ENCODE assay signal across 13 mouse cellular contexts in the genomic region with DNA sequence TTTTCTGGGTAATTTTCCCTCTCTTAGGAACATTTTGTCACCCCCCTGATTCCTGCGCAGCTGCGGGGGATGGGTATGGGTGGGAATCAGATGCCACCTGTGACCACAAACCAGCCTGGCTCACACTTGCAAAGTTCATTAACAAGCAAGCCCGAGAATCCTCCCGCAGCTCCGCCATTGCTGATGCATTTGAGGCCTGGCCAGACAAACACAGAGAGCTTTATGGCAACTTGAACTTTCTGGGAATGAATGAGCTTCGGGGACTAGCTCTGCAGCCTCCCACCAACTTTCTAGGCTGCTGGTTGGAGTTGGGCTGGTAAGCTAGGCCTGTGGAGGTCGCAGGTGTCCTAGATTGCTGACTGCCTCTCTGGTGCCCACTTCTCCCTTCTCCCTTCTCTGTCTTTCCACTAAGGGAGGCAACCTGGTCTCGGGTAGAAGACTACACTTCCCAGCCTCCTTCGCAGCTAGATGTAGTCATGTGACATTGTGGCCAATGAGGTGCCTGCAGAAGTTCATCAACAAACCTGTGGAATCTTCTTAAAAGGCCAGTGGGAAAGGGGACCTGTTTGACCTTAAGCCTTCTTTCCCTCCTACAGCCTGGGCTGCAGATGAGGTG.
DNase-seq lines count a peak whose midpoint lies in the region; ATAC-seq and TF ChIP-seq lines count a peak whose summit lies in the region.
"Had no signal": no experiment of that assay in that cellular context is flagged by ENCODE, and none has a peak within 500 bp of the region (broad histone marks: within the 10 kb centered on the region; RNA-seq: fewer than 3 reads in every experiment).

No protein-coding gene starts in this region.

- peak overlapping the region; percentile 43; the same call in 1 of the 2 replicates for H3K27ac ChIP-seq in layer of hippocampus, adult 2 months
- H3K27ac ChIP-seq in forebrain, embryonic 13.5 days = peak overlapping the region; percentile 94
- peak overlapping the region; percentile 72 for H3K27ac ChIP-seq in hindbrain, embryonic 15.5 days (replicated peaks)
- H3K27ac ChIP-seq in neural tube, embryonic 13.5 days (replicated peaks) = peak overlapping the region; percentile 78
- H3K27ac ChIP-seq: heart, embryonic 15.5 days; limb, embryonic 12.5 days; liver, embryonic 15.5 days had no signal

- intact Hi-C loops in left cerebral cortex, postnatal 14 days (cut with DNase I) = no loop called here

- TF ChIP-seq CTCF in layer of hippocampus, adult 2 months (conservative IDR thresholded peaks at IDR 0.05) = no peak

- H3K27me3 ChIP-seq in forebrain, embryonic 13.5 days = no peaks in the 10 kb centered on the region
- H3K27me3 ChIP-seq in hindbrain, embryonic 15.5 days = no peaks in the 10 kb centered on the region
- no peaks in the 10 kb centered on the region for H3K27me3 ChIP-seq in neural tube, embryonic 13.5 days
- H3K27me3 ChIP-seq: heart, embryonic 15.5 days; limb, embryonic 12.5 days; liver, embryonic 15.5 days had no signal

- H3K9me3 ChIP-seq in forebrain, embryonic 13.5 days (replicated peaks) = peaks cover 36% of the 10 kb centered on the region
- peaks cover 7% of the 10 kb centered on the region; the same call in 1 of the 2 replicates for H3K9me3 ChIP-seq in hindbrain, embryonic 15.5 days
- peaks cover 26% of the 10 kb centered on the region for H3K9me3 ChIP-seq in neural tube, embryonic 13.5 days

- 27% methylated on average over 9 of the region's 9 CpGs for WGBS in forebrain, embryonic 13.5 days
- WGBS in hindbrain, embryonic 15.5 days = 37% methylated on average over 9 of the region's 9 CpGs
- 41% methylated on average over 9 of the region's 9 CpGs for WGBS in neural tube, embryonic 13.5 days

- peak overlapping the region; percentile 28; the same call in 1 of the 2 replicates for H3K4me3 ChIP-seq in layer of hippocampus, adult 2 months
- no peak overlapping the region for H3K4me3 ChIP-seq in forebrain, embryonic 13.5 days
- H3K4me3 ChIP-seq in hindbrain, embryonic 15.5 days = no peak overlapping the region
- no peak overlapping the region for H3K4me3 ChIP-seq in neural tube, embryonic 13.5 days
- H3K4me3 ChIP-seq: heart, embryonic 15.5 days; limb, embryonic 12.5 days; liver, embryonic 15.5 days had no signal

- DNase-seq in layer of hippocampus, adult 2 months (ENCODE audit: low spot score in 2 of 2) = no peak
- DNase-seq in layer of hippocampus, postnatal 25 days (ENCODE audit: extremely low spot score in 1 of 2, low spot score in 1 of 2) = no peak
- no peak for DNase-seq in left cerebral cortex, postnatal 14 days (ENCODE audit: low spot score in 2 of 2)
- no peak for DNase-seq in urinary bladder, adult 18-20 months (ENCODE audit: low spot score in 2 of 2)
- DNase-seq: lung, postnatal 4 days had no signal

- peaks cover 17% of the 10 kb centered on the region for H3K36me3 ChIP-seq in forebrain, embryonic 13.5 days (ENCODE audit: poor library complexity, severe bottlenecking)
- no peaks in the 10 kb centered on the region for H3K36me3 ChIP-seq in hindbrain, embryonic 15.5 days
- no peaks in the 10 kb centered on the region for H3K36me3 ChIP-seq in neural tube, embryonic 13.5 days
- H3K36me3 ChIP-seq: heart, embryonic 15.5 days; limb, embryonic 12.5 days; liver, embryonic 15.5 days had no signal

- ATAC-seq in forebrain, embryonic 13.5 days = peak; percentile 78
- peak; percentile 54 for ATAC-seq in hindbrain, embryonic 15.5 days (ENCODE audit: low FRiP score, low read depth)
- ATAC-seq in neural tube, embryonic 13.5 days (ENCODE audit: low read depth) = peak; percentile 52
- no peak for ATAC-seq in erythroblast, adult 5-6 weeks (replicated peaks; ENCODE audit: low FRiP score, poor library complexity, severe bottlenecking)
- ATAC-seq: inflammation-experienced regulatory T-cells, adult 6 months had no signal

- peaks cover 41% of the 10 kb centered on the region for H3K4me1 ChIP-seq in forebrain, embryonic 13.5 days
- H3K4me1 ChIP-seq in hindbrain, embryonic 15.5 days (replicated peaks) = peaks cover 14% of the 10 kb centered on the region
- H3K4me1 ChIP-seq in neural tube, embryonic 13.5 days (replicated peaks) = peaks cover 39% of the 10 kb centered on the region
- H3K4me1 ChIP-seq: heart, embryonic 15.5 days; limb, embryonic 12.5 days; liver, embryonic 15.5 days had no signal

- H3K9ac ChIP-seq in forebrain, embryonic 13.5 days = no peak overlapping the region
- no peak overlapping the region for H3K9ac ChIP-seq in hindbrain, embryonic 15.5 days
- no peak overlapping the region for H3K9ac ChIP-seq in neural tube, embryonic 13.5 days
- H3K9ac ChIP-seq: heart, embryonic 15.5 days; limb, embryonic 12.5 days; liver, embryonic 15.5 days had no signal

- H3K4me2 ChIP-seq in forebrain, embryonic 13.5 days = peak overlapping the region; percentile 45
- H3K4me2 ChIP-seq in hindbrain, embryonic 15.5 days = peak overlapping the region; percentile 26
- H3K4me2 ChIP-seq in neural tube, embryonic 13.5 days = peak overlapping the region; percentile 21; the same call in 1 of the 2 replicates
- H3K4me2 ChIP-seq: heart, embryonic 15.5 days; limb, embryonic 12.5 days; liver, embryonic 15.5 days had no signal

Comparison
In these comparisons a context has a peak if more than half of its experiments do, and no peak if none do; other contexts are left out.
1. H3K27ac ChIP-seq: peak in every context shown above with its lines; median percentile 94 in forebrain, embryonic 13.5 days; 78 in neural tube, embryonic 13.5 days; 72 in hindbrain, embryonic 15.5 days; 43 in layer of hippocampus, adult 2 months.